Mouse (Mus musculus): ENCODE data around the gene Ehmt2. TPM values are rescaled to one million over a fixed set of nuclear protein-coding genes. Genes with fewer than 3 reads are reported as not detected.
A peak's percentile ranks its signal among the peaks of the same experiment; 100 is the strongest.

The Ehmt2 gene
- 72.4 and 73.5 TPM in 2 replicates for total RNA-seq (2015)
- total RNA-seq (2017), result 107 and 108 TPM in 2 replicates

- ATAC-seq (replicated peaks; ENCODE audit: poor library complexity), result peak; percentile 33
Observed at GRCm38 (mm10) chr17:34898160-34898586, at the start of gene Ehmt2, which contains the start of gene C2. TSS of gene Ehmt2 (plus strand) at chr17:34898469. TSS of gene C2 (minus strand) at chr17:34898265.

DNA sequence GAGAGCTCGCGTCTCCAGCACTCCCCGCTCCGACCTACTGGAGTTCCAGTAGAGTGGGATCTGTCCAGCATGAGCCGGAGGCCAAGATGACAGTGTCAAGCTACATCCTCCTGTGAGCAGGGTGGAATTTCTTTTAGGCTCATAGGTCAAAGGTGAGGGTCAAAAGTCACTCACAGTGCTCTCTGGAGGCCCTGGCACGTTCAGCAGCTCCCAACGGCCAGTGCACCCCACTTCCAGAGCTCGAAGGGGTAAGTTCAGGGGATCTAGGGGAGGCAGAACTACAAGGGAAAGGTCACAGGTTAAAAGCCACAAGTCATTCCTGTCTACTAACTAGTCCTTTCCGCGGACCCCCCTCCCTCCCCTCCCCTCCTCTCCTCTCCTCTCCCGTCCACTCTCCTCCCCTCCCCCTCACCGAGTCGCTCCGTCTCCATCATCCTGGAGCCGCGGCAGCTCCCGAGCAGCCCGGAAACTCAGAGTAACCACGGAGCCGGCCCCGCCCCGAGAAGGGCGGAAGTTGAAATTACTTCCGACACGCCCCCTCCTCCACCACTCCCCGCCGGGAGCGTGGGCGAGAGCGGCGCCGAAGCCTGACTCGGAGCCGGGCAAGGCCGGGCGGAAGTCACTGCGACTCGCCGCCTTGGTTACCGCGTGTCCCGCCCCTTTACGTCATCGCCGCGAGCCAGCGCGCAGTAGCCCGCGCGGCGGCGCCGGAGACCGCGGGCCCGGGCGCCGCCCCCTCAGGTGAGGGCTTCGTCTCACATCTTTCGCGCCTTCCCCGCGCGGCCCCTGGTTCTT, 48.4 kb upstream of the Ehmt2 start, which contains the start of the genes Skiv2l and Nelfe:
Gene Skiv2l, minus strand, starts transcription at position 489 of the 795 bp plus-strand sequence.
Gene Nelfe, plus strand, starts transcription at position 670 of the 795 bp plus-strand sequence.
- ATAC-seq (replicated peaks; ENCODE audit: poor library complexity), result peak; percentile 98

- ATAC-seq (replicated peaks; ENCODE audit: poor library complexity), result peak; percentile 10; the same call in 1 of the 2 replicates
Observed at GRCm38 (mm10) chr17:34850517-34851125, 47.6 kb upstream of the Ehmt2 start.

- ATAC-seq (replicated peaks; ENCODE audit: poor library complexity), result no peak
Observed at GRCm38 (mm10) chr17:34853511-34853910, 44.8 kb upstream of the Ehmt2 start.

DNA sequence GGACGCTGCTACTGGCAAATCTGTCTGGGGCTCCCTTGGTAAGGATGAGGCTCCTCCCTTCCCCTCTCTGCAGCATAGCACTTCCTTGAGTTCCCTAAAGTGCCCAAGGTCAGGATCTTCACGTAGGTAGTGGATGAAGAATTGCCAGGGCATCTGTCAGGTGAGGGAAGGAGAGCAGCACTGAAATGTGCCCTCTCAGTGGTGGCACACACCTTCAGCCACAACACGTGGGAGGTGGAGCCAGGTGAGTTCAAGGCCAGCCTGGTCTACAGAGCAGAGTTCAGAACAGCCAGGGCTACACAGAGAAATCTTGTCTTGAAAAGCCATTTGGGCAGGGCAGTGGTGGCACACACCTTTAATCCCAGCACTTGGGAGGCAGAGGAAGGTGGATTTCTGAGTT, 43.5 kb upstream of the Ehmt2 start:
- ATAC-seq (replicated peaks; ENCODE audit: poor library complexity), result no peak

GRCm38 (mm10) chr17:34855825-34856224, 42.4 kb upstream of the Ehmt2 start:
- peak; percentile 67 for ATAC-seq (replicated peaks; ENCODE audit: poor library complexity)

DNA sequence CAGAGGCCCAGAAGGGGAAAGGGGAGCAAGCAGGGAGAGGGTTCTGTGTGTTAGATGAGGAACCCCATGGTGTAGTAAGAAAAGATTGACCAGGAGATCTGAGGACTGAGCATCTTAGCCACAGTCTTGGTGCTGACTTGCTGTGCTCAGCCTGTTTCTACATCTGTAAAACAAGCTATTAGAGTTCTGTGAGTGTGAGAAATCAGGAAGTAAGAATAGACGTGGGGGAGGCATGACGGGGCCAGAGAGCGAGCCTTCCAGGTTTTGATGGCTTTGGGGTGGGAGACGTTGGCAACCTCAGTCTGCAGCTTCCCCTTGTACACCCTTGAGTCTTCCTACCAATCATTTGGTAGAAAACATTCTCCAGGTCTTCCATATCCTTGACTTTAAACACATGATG, 39.6 kb upstream of the Ehmt2 start:
- peak; percentile 53 for ATAC-seq (replicated peaks; ENCODE audit: poor library complexity)

GRCm38 (mm10) chr17:34860514-34860913, 37.8 kb upstream of the Ehmt2 start:
- ATAC-seq (replicated peaks; ENCODE audit: poor library complexity), result no peak

DNA sequence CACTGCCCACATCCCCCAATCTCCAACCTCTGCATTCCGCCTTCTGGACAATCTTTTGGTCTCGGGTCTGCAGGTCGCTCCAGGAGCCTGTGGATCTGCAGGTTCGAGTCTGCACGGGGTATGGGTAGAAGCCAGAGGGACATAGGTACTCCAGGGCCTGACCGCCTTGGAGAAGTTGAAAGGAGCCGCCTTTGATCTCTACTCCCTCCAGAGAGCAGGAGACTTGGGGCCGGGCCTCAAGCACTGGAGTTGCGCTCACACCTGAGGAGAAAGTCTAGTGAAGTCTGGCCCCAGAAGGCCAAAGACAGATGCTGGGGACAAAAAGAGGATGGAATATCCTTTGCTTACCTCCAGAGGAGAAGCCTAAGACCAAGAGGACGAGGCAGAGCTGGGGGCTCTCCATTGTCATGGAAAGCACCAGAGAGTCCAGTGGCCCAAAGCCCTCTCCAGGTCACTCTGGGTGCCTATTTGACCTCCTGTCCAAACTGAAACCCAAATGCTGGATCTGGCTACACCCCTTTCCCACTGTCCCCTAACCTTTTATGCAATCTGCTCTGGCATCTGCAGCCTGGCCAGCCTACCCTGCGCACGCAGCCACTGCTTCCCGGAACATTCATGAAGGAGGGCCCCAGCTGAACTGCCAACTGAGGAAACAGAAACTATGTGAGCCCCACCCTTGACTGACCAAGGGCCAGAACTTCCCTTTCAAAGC, 36.4 kb upstream of the Ehmt2 start:
- no peak for ATAC-seq (replicated peaks; ENCODE audit: poor library complexity)

DNA sequence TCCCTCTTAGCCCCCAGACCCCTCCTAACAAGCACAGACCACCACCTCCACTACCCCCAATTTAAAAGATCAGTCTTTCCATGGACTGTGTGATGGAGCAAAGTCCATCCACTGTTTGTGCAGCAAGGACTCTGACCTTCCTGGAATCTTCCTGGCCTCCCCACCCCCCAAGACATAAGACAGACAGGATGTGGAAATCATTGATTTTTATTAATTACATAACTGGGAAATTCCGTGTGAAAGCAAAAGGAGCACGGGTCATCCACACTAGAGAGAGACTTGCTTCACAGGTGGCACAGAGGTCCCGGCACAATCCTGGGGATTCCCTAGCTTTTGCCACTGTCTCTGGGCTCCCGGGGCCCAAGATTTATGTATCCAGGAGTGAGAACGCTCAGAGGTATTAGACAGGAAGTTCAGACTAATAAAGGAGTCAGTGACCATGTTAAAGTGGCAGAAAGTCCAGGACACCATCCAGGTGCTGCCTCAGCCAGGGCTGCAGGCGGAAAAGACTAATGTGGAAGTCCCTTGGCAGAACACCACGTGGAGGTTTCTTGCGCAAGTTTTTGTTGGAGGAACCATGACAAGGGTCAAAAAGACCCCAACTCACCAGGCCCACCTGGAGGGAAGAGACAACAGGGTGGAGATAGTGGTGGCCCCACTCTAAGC, 35.7 kb upstream of the Ehmt2 start, which contains the start of gene Cfb:
Gene Cfb, minus strand, starts transcription at position 103 of the 666 bp plus-strand sequence.
- ATAC-seq (replicated peaks; ENCODE audit: poor library complexity), result no peak

- ATAC-seq (replicated peaks; ENCODE audit: poor library complexity), result no peak
Observed at GRCm38 (mm10) chr17:34865981-34866380, 32.3 kb upstream of the Ehmt2 start.

DNA sequence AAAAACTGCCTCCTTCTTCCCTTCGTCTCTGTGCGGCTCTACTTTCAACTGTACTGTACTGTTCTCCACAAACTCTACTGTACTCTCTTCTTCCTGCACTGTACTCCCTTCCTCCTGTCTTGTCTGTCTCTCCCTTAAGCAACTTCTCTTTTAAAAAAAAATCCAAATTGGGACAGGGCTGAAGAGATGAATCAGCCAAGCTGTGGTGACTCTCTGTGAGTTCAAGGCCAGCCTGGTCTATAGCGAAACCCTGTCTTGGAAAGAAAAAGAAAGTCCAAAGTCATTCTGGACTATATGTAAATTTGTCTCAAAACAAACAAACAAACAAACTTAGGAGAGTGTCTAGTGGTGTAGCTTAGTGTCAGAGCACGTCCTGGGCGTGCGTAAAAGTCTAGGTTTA, 23.9 kb upstream of the Ehmt2 start:
- no peak for ATAC-seq (replicated peaks; ENCODE audit: poor library complexity)

DNA sequence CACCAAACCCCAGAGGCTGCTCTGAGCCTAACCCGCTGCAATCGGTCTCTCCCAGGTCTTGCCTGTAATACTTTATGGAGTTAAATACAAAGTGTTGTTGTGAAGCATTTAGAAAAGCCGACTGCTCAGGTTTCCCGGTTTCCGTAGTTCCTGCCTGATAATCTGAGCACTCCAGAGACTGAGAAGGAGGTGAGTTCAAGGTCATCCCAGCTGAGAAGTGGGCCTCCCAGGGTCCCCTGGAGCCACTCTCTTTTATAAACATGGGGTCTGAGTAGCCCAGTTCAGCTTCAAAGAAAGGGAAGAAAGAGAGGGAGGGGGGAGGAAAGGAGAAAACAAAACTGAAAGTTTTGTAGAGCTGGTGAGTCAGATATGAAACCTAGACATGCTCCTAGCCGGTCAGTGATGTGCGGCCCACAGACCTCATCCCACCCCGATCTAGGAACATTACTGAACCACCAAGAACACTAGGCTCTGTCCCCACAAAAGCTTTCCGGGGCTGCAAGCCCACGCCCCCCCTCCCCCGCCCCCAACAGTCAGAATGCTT, 18.9 kb upstream of the Ehmt2 start, which contains the start of gene Zbtb12:
Gene Zbtb12, plus strand, starts transcription at position 148 of the 544 bp plus-strand sequence.
- ATAC-seq (replicated peaks; ENCODE audit: poor library complexity), result peak; percentile 42; the same call in 1 of the 2 replicates

DNA sequence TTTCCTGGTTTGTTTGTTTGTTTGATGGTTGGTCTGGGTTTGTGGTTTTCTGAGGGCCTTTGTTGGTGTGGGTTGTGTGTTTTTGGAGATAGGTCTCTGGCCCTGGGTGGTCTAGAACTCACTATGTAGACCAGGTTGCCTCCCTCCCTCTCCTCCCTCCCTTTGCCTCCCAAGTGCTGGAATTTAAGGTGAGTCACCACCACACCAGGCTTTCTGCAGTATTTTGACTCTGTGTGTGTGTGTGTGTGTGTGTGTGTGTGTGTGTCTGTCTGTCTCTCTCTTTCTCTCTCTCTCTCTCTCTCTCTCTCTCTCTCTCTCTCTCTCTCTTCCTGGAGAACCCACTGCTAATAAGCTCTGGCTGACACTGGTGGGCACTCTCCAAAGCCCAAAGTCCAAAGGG, 17.1 kb upstream of the Ehmt2 start:
- no peak for ATAC-seq (replicated peaks; ENCODE audit: poor library complexity)

DNA sequence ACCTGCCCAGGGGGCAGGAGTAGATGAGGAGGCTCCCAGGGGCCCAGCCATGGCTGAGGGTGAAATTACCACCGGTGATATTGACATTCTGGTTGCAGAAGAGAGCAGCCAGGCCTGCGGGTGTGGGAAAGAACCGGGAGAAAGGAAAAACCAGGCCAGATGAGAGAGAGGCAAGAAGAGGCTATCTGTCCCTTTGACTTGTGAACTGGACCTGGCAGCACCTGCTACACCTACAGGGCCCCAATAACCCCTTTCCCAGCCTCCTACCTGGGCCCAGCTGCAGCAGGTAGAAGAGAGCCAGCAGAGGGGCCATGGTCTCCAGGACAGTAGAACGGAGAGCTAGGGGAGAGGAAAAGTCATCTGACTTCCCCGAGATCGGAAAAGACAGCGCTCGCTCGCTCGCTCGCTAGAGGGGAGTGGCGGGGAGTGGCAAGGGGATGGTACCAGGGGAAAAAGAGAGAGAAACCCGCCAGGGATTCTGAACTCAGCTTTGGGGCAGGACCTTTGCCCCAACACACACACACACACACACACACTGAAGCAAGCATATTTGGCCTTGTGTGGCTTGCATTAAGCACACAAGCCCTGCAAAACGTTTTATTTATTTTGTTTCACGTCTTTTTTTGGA, 16.5 kb upstream of the Ehmt2 start, which contains the start of gene Gm20547:
Gene Gm20547, minus strand, starts transcription at position 360 of the 628 bp plus-strand sequence.
- no peak for ATAC-seq (replicated peaks; ENCODE audit: poor library complexity)

GRCm38 (mm10) chr17:34883332-34883731, 14.9 kb upstream of the Ehmt2 start:
- ATAC-seq (replicated peaks; ENCODE audit: poor library complexity), result peak; percentile 68

DNA sequence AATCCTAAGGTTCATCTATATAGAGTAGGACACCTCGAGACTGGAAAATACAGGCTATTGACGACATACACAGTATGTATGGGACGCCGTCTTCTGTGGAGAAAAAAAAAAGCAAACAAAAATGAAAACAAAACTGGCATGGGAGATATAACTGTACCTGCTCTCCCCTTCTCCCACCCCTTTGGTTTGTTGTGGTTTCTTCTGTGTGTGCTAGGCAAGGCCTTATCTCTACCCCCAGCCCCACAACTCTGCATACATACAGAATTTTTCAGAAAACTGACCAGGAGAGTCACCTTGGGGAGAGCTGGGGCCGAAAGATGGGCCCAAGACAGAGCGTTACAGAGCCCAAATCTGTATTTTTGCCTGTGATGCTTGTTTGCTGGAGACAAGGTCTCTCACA, 13.6 kb upstream of the Ehmt2 start:
- ATAC-seq (replicated peaks; ENCODE audit: poor library complexity), result peak; percentile 60

GRCm38 (mm10) chr17:34885615-34886014, 12.7 kb upstream of the Ehmt2 start:
- ATAC-seq (replicated peaks; ENCODE audit: poor library complexity), result no peak

GRCm38 (mm10) chr17:34887942-34888341, 10.3 kb upstream of the Ehmt2 start:
- peak; percentile 35; the same call in 1 of the 2 replicates for ATAC-seq (replicated peaks; ENCODE audit: poor library complexity)
